In genomic region chr3:41229493-41229892, GRCm38 (mm10) we compare ENCODE assay signal across 19 mouse cellular contexts.
A peak's percentile ranks its signal among the peaks of the same experiment; 100 is the strongest.
DNase-seq lines count a peak whose midpoint lies in the region; ATAC-seq and TF ChIP-seq lines count a peak whose summit lies in the region.
"Had no signal": no experiment of that assay in that cellular context is flagged by ENCODE, and none has a peak within 500 bp of the region (broad histone marks: within the 10 kb centered on the region; RNA-seq: fewer than 3 reads in every experiment).

No protein-coding gene starts in this region.

- H3K4me1 ChIP-seq in intestine, embryonic 14.5 days (replicated peaks; ENCODE audit: control insufficient read depth, insufficient read depth, low read length), result no peaks in the 10 kb centered on the region; the same call in 1 of the 2 replicates
- H3K4me1 ChIP-seq in intestine, postnatal 0 days (replicated peaks; ENCODE audit: control insufficient read depth, insufficient read depth, low read length), result no peaks in the 10 kb centered on the region
- peaks cover 4% of the 10 kb centered on the region for H3K4me1 ChIP-seq in midbrain, embryonic 16.5 days (ENCODE audit: control insufficient read depth, insufficient read depth, low read length)
- no peaks in the 10 kb centered on the region for H3K4me1 ChIP-seq in midbrain, embryonic 11.5 days (ENCODE audit: control insufficient read depth, insufficient read depth, low read length)
- H3K4me1 ChIP-seq: hindbrain, embryonic 12.5 days; limb, embryonic 15.5 days had no signal

- ATAC-seq in intestine, embryonic 14.5 days (replicated peaks; ENCODE audit: low FRiP score, low TSS enrichment, low read depth), result no peak
- no peak for ATAC-seq in intestine, postnatal 0 days
- peak; percentile 16; the same call in 1 of the 2 replicates for ATAC-seq in midbrain, embryonic 16.5 days
- no peak for ATAC-seq in midbrain, embryonic 11.5 days (ENCODE audit: low FRiP score)
- ATAC-seq: CD4-positive, CD25-positive, alpha-beta regulatory T cell, adult 4 months had no signal

- no peak overlapping the region for H3K4me2 ChIP-seq in intestine, embryonic 14.5 days (ENCODE audit: low read length)
- no peak overlapping the region for H3K4me2 ChIP-seq in intestine, postnatal 0 days (replicated peaks; ENCODE audit: low read depth)
- no peak overlapping the region for H3K4me2 ChIP-seq in midbrain, embryonic 16.5 days (ENCODE audit: low read length)
- H3K4me2 ChIP-seq in midbrain, embryonic 11.5 days, result no peak overlapping the region
- H3K4me2 ChIP-seq: hindbrain, embryonic 12.5 days; limb, embryonic 15.5 days had no signal

- H3K9ac ChIP-seq in intestine, embryonic 14.5 days (ENCODE audit: low read length), result no peak overlapping the region
- no peak overlapping the region for H3K9ac ChIP-seq in intestine, postnatal 0 days (ENCODE audit: low read depth, low read length)
- no peak overlapping the region for H3K9ac ChIP-seq in midbrain, embryonic 16.5 days (ENCODE audit: low read depth, low read length)
- H3K9ac ChIP-seq in midbrain, embryonic 11.5 days (ENCODE audit: low read length), result no peak overlapping the region
- H3K9ac ChIP-seq: hindbrain, embryonic 12.5 days; limb, embryonic 15.5 days had no signal

- H3K27me3 ChIP-seq in intestine, embryonic 14.5 days (replicated peaks; ENCODE audit: control insufficient read depth, insufficient read depth, low read length), result no peaks in the 10 kb centered on the region
- no peaks in the 10 kb centered on the region for H3K27me3 ChIP-seq in intestine, postnatal 0 days (replicated peaks; ENCODE audit: control insufficient read depth, insufficient read depth, low read length)
- no peaks in the 10 kb centered on the region for H3K27me3 ChIP-seq in midbrain, embryonic 16.5 days (ENCODE audit: control insufficient read depth, insufficient read depth, low read depth, low read length)
- H3K27me3 ChIP-seq in midbrain, embryonic 11.5 days (ENCODE audit: control insufficient read depth, insufficient read depth, low read length), result no peaks in the 10 kb centered on the region
- H3K27me3 ChIP-seq: hindbrain, embryonic 12.5 days; limb, embryonic 15.5 days had no signal

- TF ChIP-seq CTCF in gastrocnemius, adult 2 months (IDR thresholded peaks at IDR 0.05), result no peak
- no peak for TF ChIP-seq CTCF in intestine, postnatal 0 days (IDR thresholded peaks at IDR 0.05; ENCODE audit: low read depth)

- 76% methylated on average over 2 of the region's 2 CpGs for WGBS in intestine, embryonic 14.5 days
- 60% methylated on average over 2 of the region's 2 CpGs for WGBS in intestine, postnatal 0 days
- 88% methylated on average over 2 of the region's 2 CpGs for WGBS in midbrain, embryonic 16.5 days
- WGBS in midbrain, embryonic 11.5 days, result 77% methylated on average over 2 of the region's 2 CpGs

- DNase-seq in gastrocnemius, adult 2 months, result peak; percentile 22
- no peak for DNase-seq in gastrocnemius, postnatal 36 days
- peak; percentile 34 for DNase-seq in intestine, embryonic 14.5 days (ENCODE audit: low spot score)
- DNase-seq in midbrain, embryonic 11.5 days (ENCODE audit: low spot score, missing footprints), result no peak
- no peak for DNase-seq in spleen, postnatal 4 days (ENCODE audit: low spot score in 2 of 2)
- DNase-seq: adrenal gland, postnatal 25 days; kidney, adult 18-20 months; left cerebral cortex, postnatal 4 days; lung, postnatal 4 days; thymus, adult 2 months; thymus, postnatal 4 days had no signal

- peak overlapping the region; percentile 79 for H3K27ac ChIP-seq in gastrocnemius, adult 2 months
- no peak overlapping the region for H3K27ac ChIP-seq in intestine, embryonic 14.5 days (ENCODE audit: low read depth)
- no peak overlapping the region for H3K27ac ChIP-seq in intestine, postnatal 0 days (ENCODE audit: low read depth, low read length)
- no peak overlapping the region for H3K27ac ChIP-seq in midbrain, embryonic 16.5 days (ENCODE audit: low read length)
- no peak overlapping the region for H3K27ac ChIP-seq in midbrain, embryonic 11.5 days (ENCODE audit: low read depth, low read length)
- H3K27ac ChIP-seq: forebrain, embryonic 10.5 days; hindbrain, embryonic 12.5 days; kidney, postnatal 0 days; limb, embryonic 15.5 days; stomach, postnatal 0 days had no signal

- no peaks in the 10 kb centered on the region for H3K36me3 ChIP-seq in intestine, embryonic 14.5 days (ENCODE audit: control insufficient read depth, insufficient read depth, low read length)
- H3K36me3 ChIP-seq in intestine, postnatal 0 days (ENCODE audit: control insufficient read depth, insufficient read depth), result no peaks in the 10 kb centered on the region
- no peaks in the 10 kb centered on the region for H3K36me3 ChIP-seq in midbrain, embryonic 16.5 days (ENCODE audit: control insufficient read depth, insufficient read depth, low read length)
- H3K36me3 ChIP-seq in midbrain, embryonic 11.5 days (ENCODE audit: control insufficient read depth, insufficient read depth, low read length), result no peaks in the 10 kb centered on the region
- H3K36me3 ChIP-seq: forebrain, embryonic 10.5 days; hindbrain, embryonic 12.5 days; limb, embryonic 15.5 days had no signal

- intact Hi-C loops in gastrocnemius, adult 2 months (cut with DNase I), result loop anchor here (2.0 to 5.0 kb wide), 2 partner anchors 333 to 368 kb away; no protein-coding TSS in a partner anchor
- intact Hi-C loops in gastrocnemius, postnatal 36 days (cut with DNase I), result loop anchor here (5.0 to 10.0 kb wide), 2 partner anchors 335 to 363 kb away; no protein-coding TSS in a partner anchor

- no peak overlapping the region for H3K4me3 ChIP-seq in gastrocnemius, adult 2 months
- H3K4me3 ChIP-seq in intestine, embryonic 14.5 days (ENCODE audit: low read depth, low read length), result no peak overlapping the region
- no peak overlapping the region for H3K4me3 ChIP-seq in intestine, postnatal 0 days (ENCODE audit: low read depth, low read length)
- H3K4me3 ChIP-seq in midbrain, embryonic 16.5 days (ENCODE audit: low read depth, low read length), result no peak overlapping the region
- no peak overlapping the region for H3K4me3 ChIP-seq in midbrain, embryonic 11.5 days (ENCODE audit: low read depth, low read length)
- H3K4me3 ChIP-seq: forebrain, embryonic 10.5 days; hindbrain, embryonic 12.5 days; limb, embryonic 15.5 days had no signal

- H3K9me3 ChIP-seq in intestine, embryonic 14.5 days (ENCODE audit: control insufficient read depth, low read length), result no peaks in the 10 kb centered on the region
- H3K9me3 ChIP-seq in intestine, postnatal 0 days (ENCODE audit: control insufficient read depth), result no peaks in the 10 kb centered on the region
- H3K9me3 ChIP-seq in midbrain, embryonic 16.5 days (replicated peaks; ENCODE audit: control insufficient read depth, low read length, poor library complexity, severe bottlenecking), result no peaks in the 10 kb centered on the region
- no peaks in the 10 kb centered on the region for H3K9me3 ChIP-seq in midbrain, embryonic 11.5 days (ENCODE audit: control insufficient read depth, low read length)
- H3K9me3 ChIP-seq: forebrain, embryonic 10.5 days; hindbrain, embryonic 12.5 days; limb, embryonic 15.5 days had no signal

Comparison
In these comparisons a context has a peak if more than half of its experiments do, and no peak if none do; other contexts are left out.
1. DNase-seq: peak in gastrocnemius, adult 2 months (single experiment) and intestine, embryonic 14.5 days (single experiment); none in gastrocnemius, postnatal 36 days (0 of 2), midbrain, embryonic 11.5 days (single experiment) and spleen, postnatal 4 days (0 of 2).